Comparison of ENCODE assay signal across 9 mouse cellular contexts in genomic region chr10:119065974-119066373, GRCm38 (mm10).
DNase-seq lines count a peak whose midpoint lies in the region; ATAC-seq lines count a peak whose summit lies in the region.
"Had no signal": no experiment of that assay in that cellular context is flagged by ENCODE, and none has a peak within 500 bp of the region (broad histone marks: within the 10 kb centered on the region; RNA-seq: fewer than 3 reads in every experiment).

No protein-coding gene starts in this region.

- DNase-seq in kidney, adult 11 months, result peak; percentile 43
- peak; percentile 86 for DNase-seq in adrenal gland, postnatal 14 days
- peak; percentile 88 for DNase-seq in forebrain, embryonic 11.5 days (ENCODE audit: low spot score)
- DNase-seq in liver, embryonic 11.5 days (ENCODE audit: low spot score), result peak; percentile 57
- peak; percentile 81 for DNase-seq in thymus, postnatal 0 days (ENCODE audit: low spot score)

- H3K36me3 ChIP-seq in kidney, embryonic 16.5 days (ENCODE audit: insufficient read depth, low read length), result no peaks in the 10 kb centered on the region
- H3K36me3 ChIP-seq in forebrain, embryonic 11.5 days (ENCODE audit: control insufficient read depth, insufficient read depth, low read length), result no peaks in the 10 kb centered on the region
- no peaks in the 10 kb centered on the region for H3K36me3 ChIP-seq in hindbrain, embryonic 15.5 days
- no peaks in the 10 kb centered on the region for H3K36me3 ChIP-seq in liver, embryonic 11.5 days (ENCODE audit: control insufficient read depth, insufficient read depth, low read length)
- no peaks in the 10 kb centered on the region for H3K36me3 ChIP-seq in neural tube, embryonic 12.5 days
- H3K36me3 ChIP-seq: embryonic facial prominence, embryonic 15.5 days had no signal

- WGBS in kidney, embryonic 16.5 days, result 27% methylated on average over 8 of the region's 8 CpGs
- WGBS in forebrain, embryonic 11.5 days, result 29% methylated on average over 8 of the region's 8 CpGs
- 17% methylated on average over 8 of the region's 8 CpGs for WGBS in hindbrain, embryonic 15.5 days
- WGBS in liver, embryonic 11.5 days, result 19% methylated on average over 8 of the region's 8 CpGs
- WGBS in neural tube, embryonic 12.5 days, result 30% methylated on average over 8 of the region's 8 CpGs

- no peak for ATAC-seq in kidney, embryonic 16.5 days (ENCODE audit: low FRiP score, low TSS enrichment)
- no peak for ATAC-seq in forebrain, embryonic 11.5 days (replicated peaks; ENCODE audit: low FRiP score)
- no peak for ATAC-seq in hindbrain, embryonic 15.5 days (ENCODE audit: low FRiP score, low read depth)
- no peak for ATAC-seq in liver, embryonic 11.5 days (replicated peaks; ENCODE audit: low FRiP score)
- ATAC-seq in neural tube, embryonic 12.5 days (ENCODE audit: low FRiP score, low read depth), result peak; percentile 58; the same call in 1 of the 2 replicates

- no peak overlapping the region for H3K9ac ChIP-seq in kidney, embryonic 16.5 days (replicated peaks; ENCODE audit: low read length)
- H3K9ac ChIP-seq in forebrain, embryonic 11.5 days (ENCODE audit: low read length), result no peak overlapping the region
- H3K9ac ChIP-seq in hindbrain, embryonic 15.5 days, result no peak overlapping the region
- H3K9ac ChIP-seq in liver, embryonic 11.5 days (ENCODE audit: low read depth, low read length), result no peak overlapping the region
- H3K9ac ChIP-seq in neural tube, embryonic 12.5 days, result no peak overlapping the region
- H3K9ac ChIP-seq: embryonic facial prominence, embryonic 15.5 days had no signal

- H3K4me2 ChIP-seq in kidney, embryonic 16.5 days (replicated peaks; ENCODE audit: low read depth, low read length), result no peak overlapping the region
- H3K4me2 ChIP-seq in forebrain, embryonic 11.5 days (ENCODE audit: low read depth, low read length, severe bottlenecking), result no peak overlapping the region
- H3K4me2 ChIP-seq in hindbrain, embryonic 15.5 days, result peak overlapping the region; percentile 39
- H3K4me2 ChIP-seq in liver, embryonic 11.5 days, result peak overlapping the region; percentile 33; the same call in 1 of the 2 replicates
- H3K4me2 ChIP-seq in neural tube, embryonic 12.5 days (replicated peaks), result no peak overlapping the region

- H3K4me1 ChIP-seq in kidney, embryonic 16.5 days (ENCODE audit: insufficient read depth, low read length), result peaks cover 10% of the 10 kb centered on the region
- H3K4me1 ChIP-seq in forebrain, embryonic 11.5 days (replicated peaks; ENCODE audit: control insufficient read depth, insufficient read depth, low read length), result no peaks in the 10 kb centered on the region
- H3K4me1 ChIP-seq in hindbrain, embryonic 15.5 days (replicated peaks), result peaks cover 12% of the 10 kb centered on the region
- peaks cover 28% of the 10 kb centered on the region for H3K4me1 ChIP-seq in liver, embryonic 11.5 days (replicated peaks; ENCODE audit: control insufficient read depth, insufficient read depth, low read length)
- H3K4me1 ChIP-seq in neural tube, embryonic 12.5 days, result peaks cover 3% of the 10 kb centered on the region

- H3K27me3 ChIP-seq in kidney, embryonic 16.5 days (ENCODE audit: insufficient read depth, low read length), result no peaks in the 10 kb centered on the region
- no peaks in the 10 kb centered on the region for H3K27me3 ChIP-seq in forebrain, embryonic 11.5 days (ENCODE audit: control insufficient read depth, insufficient read depth, low read length)
- H3K27me3 ChIP-seq in hindbrain, embryonic 15.5 days, result no peaks in the 10 kb centered on the region
- no peaks in the 10 kb centered on the region for H3K27me3 ChIP-seq in liver, embryonic 11.5 days (replicated peaks; ENCODE audit: control insufficient read depth, insufficient read depth, low read length)
- no peaks in the 10 kb centered on the region for H3K27me3 ChIP-seq in neural tube, embryonic 12.5 days (replicated peaks)
- H3K27me3 ChIP-seq: embryonic facial prominence, embryonic 15.5 days had no signal

- H3K4me3 ChIP-seq in kidney, embryonic 16.5 days (ENCODE audit: low read length), result no peak overlapping the region
- no peak overlapping the region for H3K4me3 ChIP-seq in forebrain, embryonic 11.5 days (ENCODE audit: low read depth, low read length)
- no peak overlapping the region for H3K4me3 ChIP-seq in hindbrain, embryonic 15.5 days
- no peak overlapping the region for H3K4me3 ChIP-seq in liver, embryonic 11.5 days (ENCODE audit: low read depth, low read length)
- H3K4me3 ChIP-seq in neural tube, embryonic 12.5 days, result no peak overlapping the region
- H3K4me3 ChIP-seq: embryonic facial prominence, embryonic 15.5 days had no signal

- H3K9me3 ChIP-seq in kidney, embryonic 16.5 days (ENCODE audit: low read length), result no peaks in the 10 kb centered on the region
- H3K9me3 ChIP-seq in forebrain, embryonic 11.5 days (ENCODE audit: control insufficient read depth, low read length), result no peaks in the 10 kb centered on the region
- H3K9me3 ChIP-seq in hindbrain, embryonic 15.5 days, result no peaks in the 10 kb centered on the region
- no peaks in the 10 kb centered on the region for H3K9me3 ChIP-seq in liver, embryonic 11.5 days (ENCODE audit: control insufficient read depth, low read length)
- H3K9me3 ChIP-seq in neural tube, embryonic 12.5 days, result no peaks in the 10 kb centered on the region
- H3K9me3 ChIP-seq: embryonic facial prominence, embryonic 15.5 days had no signal

- H3K27ac ChIP-seq in kidney, embryonic 16.5 days (ENCODE audit: low read length), result no peak overlapping the region
- H3K27ac ChIP-seq in forebrain, embryonic 11.5 days (ENCODE audit: low read depth, low read length), result no peak overlapping the region
- peak overlapping the region; percentile 53; the same call in 1 of the 2 replicates for H3K27ac ChIP-seq in hindbrain, embryonic 15.5 days (replicated peaks)
- H3K27ac ChIP-seq in liver, embryonic 11.5 days (ENCODE audit: low read depth, low read length), result no peak overlapping the region
- H3K27ac ChIP-seq in neural tube, embryonic 12.5 days, result no peak overlapping the region
- H3K27ac ChIP-seq: embryonic facial prominence, embryonic 15.5 days had no signal

Comparison
In these comparisons a context has a peak if more than half of its experiments do, and no peak if none do; other contexts are left out.
1. H3K4me2 ChIP-seq: peak in hindbrain, embryonic 15.5 days (single experiment) and liver, embryonic 11.5 days (single experiment); none in kidney, embryonic 16.5 days (single experiment), forebrain, embryonic 11.5 days (single experiment) and neural tube, embryonic 12.5 days (single experiment).
2. Peak in every context shown above with its lines, with median percentiles within 50 percentile points of each other: DNase-seq.